Mouse (Mus musculus): ENCODE measurements around the gene Zbed5. TPM values are rescaled to one million over a fixed set of nuclear protein-coding genes. Genes with fewer than 3 reads are reported as not detected.

Gene Zbed5
- 8.0 and 8.7 TPM in 2 replicates for polyA plus RNA-seq (2014; fragmentation: Nextera tagmentation; extraction: Ambion mirVana)

DNA sequence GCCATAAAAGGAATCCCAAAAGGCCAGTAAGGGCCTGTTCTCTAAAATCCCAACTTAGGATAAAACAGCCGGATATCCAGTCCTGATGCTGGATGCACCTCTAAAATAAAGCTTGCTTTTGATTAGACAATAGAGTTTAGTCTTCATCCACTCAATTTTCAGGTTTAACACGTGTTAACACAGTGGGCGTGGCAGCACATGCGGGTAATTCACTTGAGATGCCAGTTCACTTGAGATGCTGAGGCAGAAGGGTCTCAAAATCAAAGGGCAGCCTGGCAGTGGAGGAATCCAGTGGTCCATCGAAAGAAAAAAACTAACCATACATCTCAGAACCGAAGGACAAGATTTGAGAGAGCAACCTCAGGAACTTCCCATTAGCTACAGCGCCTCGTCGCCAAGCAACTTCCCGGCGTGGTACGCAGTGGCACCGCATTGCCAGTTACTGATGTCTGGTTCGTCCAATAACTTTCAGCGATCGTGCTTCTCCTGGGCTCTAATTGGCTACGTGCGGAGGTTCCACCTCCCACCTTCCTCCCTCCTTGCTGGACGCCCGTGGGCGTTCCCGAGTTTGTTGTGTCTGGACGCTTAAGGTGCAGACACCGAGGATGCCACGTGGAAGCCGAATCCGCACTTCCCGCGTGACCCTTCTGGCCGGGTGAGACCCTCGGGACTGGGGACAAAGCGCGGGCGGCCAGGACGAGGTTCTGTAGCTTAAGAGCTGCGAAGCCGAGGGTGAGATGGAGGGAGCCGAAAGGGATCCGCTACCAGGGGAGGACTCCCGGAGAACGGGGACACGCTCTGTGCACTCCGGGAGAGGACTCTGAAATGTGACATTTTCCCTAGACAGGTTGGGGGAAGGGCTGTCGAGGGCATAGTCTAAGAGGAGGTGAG is at the start of gene Zbed5:
TSS of gene Zbed5 (plus strand) at position 526 of the 891 bp plus-strand sequence.
- Histone ChIP-seq H3K9me3 (ENCODE audit: control insufficient read depth, low read length) (no peaks in the 10 kb centered on the region), H3K4me2 (replicated peaks; ENCODE audit: low read depth, low read length) (peak within 1 kb of the TSS; percentile 59), H3K4me3 (ENCODE audit: low read length) (peak within 1 kb of the TSS; percentile 64), H3K27me3 (ENCODE audit: control insufficient read depth, insufficient read depth, low read length) (no peaks in the 10 kb centered on the region), H3K9ac (ENCODE audit: low read depth, low read length) (peak within 1 kb of the TSS; percentile 55), H3K27ac (ENCODE audit: low read depth, low read length) (no peak within 1 kb of the TSS), H3K4me1 (ENCODE audit: control insufficient read depth, insufficient read depth, low read length) (peaks cover 6% of the 10 kb centered on the region; the same call in 1 of the 2 replicates), H3K36me3 (ENCODE audit: control insufficient read depth, insufficient read depth, low read length) (no peaks in the 10 kb centered on the region)
- ATAC-seq (ENCODE audit: low FRiP score, low TSS enrichment) = peak; percentile 99
- 2% methylated on average over 44 of the region's 44 CpGs for WGBS

DNA sequence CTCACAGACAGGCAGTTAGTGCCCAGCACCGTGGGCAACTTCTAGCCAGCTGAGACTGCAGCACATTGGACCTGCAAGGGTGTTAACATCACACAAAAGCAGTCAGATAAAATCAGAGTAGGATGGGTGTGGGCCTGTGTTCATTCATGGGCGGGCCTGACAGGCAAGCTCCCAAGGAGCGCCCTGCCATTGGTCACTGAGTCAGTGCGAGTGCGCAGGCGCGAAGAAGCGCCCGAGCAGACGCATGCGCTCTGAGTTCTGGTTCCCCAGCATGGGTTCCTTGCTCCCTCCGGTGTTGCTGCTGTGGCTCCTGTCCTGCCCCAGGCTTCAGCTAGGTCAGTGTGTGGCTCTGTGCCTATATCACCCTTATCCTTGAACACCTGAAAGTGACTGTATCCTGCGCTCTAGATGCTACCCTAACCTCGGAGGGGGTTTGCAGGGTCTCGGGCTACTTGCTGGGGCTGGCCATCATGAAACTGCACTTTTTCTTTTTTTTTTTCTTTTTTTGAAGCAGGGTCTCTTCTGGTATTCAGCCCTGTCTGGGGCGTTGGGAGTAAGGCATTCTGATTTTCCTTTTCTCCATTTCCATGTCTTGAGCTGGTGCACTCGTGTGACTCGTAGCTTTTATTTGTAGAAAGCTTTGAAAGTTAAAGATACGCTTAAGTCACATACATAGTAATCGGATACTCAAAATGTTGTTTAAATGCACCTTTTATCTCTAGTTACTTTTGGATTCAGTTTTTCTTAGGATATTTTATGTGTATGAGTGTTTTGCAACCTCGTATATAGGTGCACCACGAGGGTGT is 48.6 kb upstream of the Zbed5 start, which contains the start of gene Sumf2:
TSS of gene Sumf2 (plus strand) at position 235 of the 806 bp plus-strand sequence.
- H3K27ac ChIP-seq (ENCODE audit: low read depth, low read length) = peak within 1 kb of the TSS; percentile 73; the same call in 1 of the 2 replicates
- H3K36me3 ChIP-seq (ENCODE audit: control insufficient read depth, insufficient read depth, low read length) = peaks cover 22% of the 10 kb centered on the region
- H3K4me3 ChIP-seq (ENCODE audit: low read length) = peak within 1 kb of the TSS; percentile 76
- WGBS = 13% methylated on average over 22 of the region's 22 CpGs
- H3K9me3 ChIP-seq (ENCODE audit: control insufficient read depth, low read length) = no peaks in the 10 kb centered on the region
- H3K27me3 ChIP-seq (ENCODE audit: control insufficient read depth, insufficient read depth, low read length) = no peaks in the 10 kb centered on the region
- ATAC-seq (ENCODE audit: low FRiP score, low TSS enrichment) = peak; percentile 99
- peak within 1 kb of the TSS; percentile 78 for H3K9ac ChIP-seq (ENCODE audit: low read depth, low read length)
- peaks cover 5% of the 10 kb centered on the region; the same call in 1 of the 2 replicates for H3K4me1 ChIP-seq (ENCODE audit: control insufficient read depth, insufficient read depth, low read length)
- peak within 1 kb of the TSS; percentile 60 for H3K4me2 ChIP-seq (replicated peaks; ENCODE audit: low read depth, low read length)

DNA sequence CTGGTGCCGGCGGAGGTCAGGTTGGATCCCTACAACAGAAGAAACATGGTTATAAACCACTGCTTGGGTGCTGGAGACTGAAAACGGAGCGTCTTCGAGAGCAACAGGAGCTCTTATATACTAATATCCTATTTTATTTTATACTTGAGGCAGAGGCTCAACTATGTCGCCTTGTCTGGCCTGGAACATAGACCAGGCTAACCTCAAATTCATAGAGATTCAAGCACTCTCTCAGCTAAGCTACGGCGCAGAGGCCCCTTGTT is 48.0 kb upstream of the Zbed5 start:
- H3K36me3 ChIP-seq (ENCODE audit: control insufficient read depth, insufficient read depth, low read length) = peaks cover 22% of the 10 kb centered on the region
- no peak overlapping the region for H3K27ac ChIP-seq (ENCODE audit: low read depth, low read length)
- H3K4me1 ChIP-seq (ENCODE audit: control insufficient read depth, insufficient read depth, low read length) = peaks cover 5% of the 10 kb centered on the region; the same call in 1 of the 2 replicates
- 59% methylated on average over 8 of the region's 8 CpGs for WGBS
- ATAC-seq (ENCODE audit: low FRiP score, low TSS enrichment) = no peak
- H3K27me3 ChIP-seq (ENCODE audit: control insufficient read depth, insufficient read depth, low read length) = no peaks in the 10 kb centered on the region
- no peaks in the 10 kb centered on the region for H3K9me3 ChIP-seq (ENCODE audit: control insufficient read depth, low read length)
- H3K4me3 ChIP-seq (ENCODE audit: low read length) = peak overlapping the region; percentile 76
- peak overlapping the region; percentile 60 for H3K4me2 ChIP-seq (replicated peaks; ENCODE audit: low read depth, low read length)
- H3K9ac ChIP-seq (ENCODE audit: low read depth, low read length) = peak overlapping the region; percentile 78; the same call in 1 of the 2 replicates

DNA sequence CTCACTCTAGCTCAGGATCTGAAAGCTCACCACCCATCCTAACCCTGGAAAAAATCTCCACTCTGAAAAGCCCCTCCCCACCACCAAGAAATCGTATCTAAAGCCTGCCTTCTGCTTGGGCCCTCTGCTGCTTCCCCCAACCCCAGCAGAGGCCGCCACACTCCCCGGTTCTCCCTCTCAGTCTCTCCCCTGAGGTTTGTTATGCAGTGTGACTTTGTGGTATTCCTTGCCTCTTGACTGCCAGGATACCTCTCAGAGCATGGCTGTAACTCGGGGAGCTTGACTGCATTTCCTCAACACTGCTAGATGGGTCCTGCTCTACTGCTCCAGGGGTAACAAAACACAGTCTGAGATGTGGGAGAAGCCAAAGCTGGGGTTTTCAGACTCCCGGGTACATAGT is 40.4 kb upstream of the Zbed5 start:
- Histone ChIP-seq H3K27ac (ENCODE audit: low read depth, low read length) (no peak overlapping the region), H3K36me3 (ENCODE audit: control insufficient read depth, insufficient read depth, low read length) (peaks cover 35% of the 10 kb centered on the region), H3K4me1 (ENCODE audit: control insufficient read depth, insufficient read depth, low read length) (no peaks in the 10 kb centered on the region), H3K27me3 (ENCODE audit: control insufficient read depth, insufficient read depth, low read length) (no peaks in the 10 kb centered on the region), H3K4me2 (replicated peaks; ENCODE audit: low read depth, low read length) (no peak overlapping the region), H3K9ac (ENCODE audit: low read depth, low read length) (no peak overlapping the region), H3K9me3 (ENCODE audit: control insufficient read depth, low read length) (no peaks in the 10 kb centered on the region), H3K4me3 (ENCODE audit: low read length) (no peak overlapping the region)
- WGBS = 47% methylated on average over 5 of the region's 5 CpGs
- ATAC-seq (ENCODE audit: low FRiP score, low TSS enrichment) = peak; percentile 40

DNA sequence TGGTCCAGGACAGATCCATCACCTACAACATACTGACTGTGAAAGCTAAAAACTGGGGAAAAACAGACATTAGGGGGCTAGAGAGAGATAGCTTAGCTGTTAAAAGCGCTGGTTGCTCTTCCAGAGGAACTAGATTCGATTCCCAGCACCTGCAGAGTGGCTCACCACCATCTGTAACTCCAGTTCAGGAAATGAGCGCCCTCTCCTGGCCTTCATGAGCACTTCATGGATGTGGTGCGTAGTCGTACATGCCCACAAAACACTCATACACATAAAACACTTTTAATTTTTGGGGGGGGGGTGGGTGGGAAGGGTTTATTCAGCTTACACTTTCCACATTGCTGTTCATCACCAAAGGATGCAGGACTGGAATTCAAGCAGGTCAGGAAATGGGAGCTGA is 39.1 kb upstream of the Zbed5 start:
- H3K36me3 ChIP-seq (ENCODE audit: control insufficient read depth, insufficient read depth, low read length) = peaks cover 37% of the 10 kb centered on the region
- ATAC-seq (ENCODE audit: low FRiP score, low TSS enrichment) = no peak
- 89% methylated on average over 5 of the region's 5 CpGs for WGBS

DNA sequence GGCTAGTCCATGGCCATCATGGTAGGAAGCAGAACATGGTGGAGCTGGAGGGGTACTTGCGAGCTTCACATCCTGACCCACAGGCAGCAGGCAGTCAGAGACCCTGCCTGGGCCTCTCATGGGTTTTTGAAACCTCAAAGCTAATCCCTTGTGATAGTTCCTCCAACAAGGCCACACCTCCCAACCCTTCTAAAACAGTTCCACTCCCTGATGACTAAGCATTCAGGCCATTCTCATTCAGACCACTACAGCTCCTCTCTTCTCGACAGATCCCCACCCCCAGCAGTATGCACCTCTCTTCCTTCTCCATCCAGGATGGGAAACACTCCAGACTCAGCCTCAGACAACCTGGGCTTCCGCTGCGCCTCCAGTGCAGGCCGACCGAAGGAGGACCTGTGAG is 33.2 kb upstream of the Zbed5 start:
- H3K4me3 ChIP-seq (ENCODE audit: low read length) = no peak overlapping the region
- H3K4me1 ChIP-seq (ENCODE audit: control insufficient read depth, insufficient read depth, low read length) = no peaks in the 10 kb centered on the region; the same call in 1 of the 2 replicates
- no peak overlapping the region for H3K9ac ChIP-seq (ENCODE audit: low read depth, low read length)
- H3K27me3 ChIP-seq (ENCODE audit: control insufficient read depth, insufficient read depth, low read length) = no peaks in the 10 kb centered on the region
- H3K4me2 ChIP-seq (replicated peaks; ENCODE audit: low read depth, low read length) = no peak overlapping the region
- H3K36me3 ChIP-seq (ENCODE audit: control insufficient read depth, insufficient read depth, low read length) = peaks cover 19% of the 10 kb centered on the region; the same call in 1 of the 2 replicates
- H3K27ac ChIP-seq (ENCODE audit: low read depth, low read length) = no peak overlapping the region
- no peaks in the 10 kb centered on the region; the same call in 1 of the 2 replicates for H3K9me3 ChIP-seq (ENCODE audit: control insufficient read depth, low read length)
- 0 out of 2 replicates have a peak, but pooled peaks have one; percentile 13 for ATAC-seq (ENCODE audit: low FRiP score, low TSS enrichment)
- 95% methylated on average over 6 of the region's 6 CpGs for WGBS

More for the DNA sequence above, 39.1 kb upstream of the Zbed5 start:
- Histone ChIP-seq H3K27me3 (ENCODE audit: control insufficient read depth, insufficient read depth, low read length) (no peaks in the 10 kb centered on the region), H3K9me3 (ENCODE audit: control insufficient read depth, low read length) (no peaks in the 10 kb centered on the region), H3K4me2 (replicated peaks; ENCODE audit: low read depth, low read length) (no peak overlapping the region), H3K4me1 (ENCODE audit: control insufficient read depth, insufficient read depth, low read length) (no peaks in the 10 kb centered on the region), H3K9ac (ENCODE audit: low read depth, low read length) (no peak overlapping the region), H3K4me3 (ENCODE audit: low read length) (no peak overlapping the region), H3K27ac (ENCODE audit: low read depth, low read length) (no peak overlapping the region)

DNA sequence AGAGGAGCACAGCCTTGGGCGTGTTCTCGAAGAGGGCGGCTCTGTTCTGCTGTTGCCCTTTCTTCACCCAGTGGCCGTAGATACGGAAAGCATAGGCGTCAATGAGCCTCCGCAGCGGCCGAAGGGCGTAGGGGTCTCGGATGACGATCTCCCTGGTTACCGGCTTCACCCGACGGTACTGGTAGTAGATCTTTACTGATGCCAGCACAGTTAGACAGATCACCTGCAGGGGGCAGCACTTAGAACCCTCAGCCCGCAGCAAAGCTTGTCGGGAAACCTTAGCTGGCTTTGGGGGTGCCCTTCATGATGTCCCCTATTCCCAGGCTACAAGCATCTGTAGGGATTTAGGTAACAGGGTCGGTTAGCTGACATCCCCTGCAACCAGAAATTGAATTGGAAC is 31.1 kb upstream of the Zbed5 start:
- H3K36me3 ChIP-seq (ENCODE audit: control insufficient read depth, insufficient read depth, low read length) = peaks cover 12% of the 10 kb centered on the region; the same call in 1 of the 2 replicates
- 9% methylated on average over 18 of the region's 18 CpGs for WGBS
- H3K9me3 ChIP-seq (ENCODE audit: control insufficient read depth, low read length) = no peaks in the 10 kb centered on the region; the same call in 1 of the 2 replicates
- H3K27me3 ChIP-seq (ENCODE audit: control insufficient read depth, insufficient read depth, low read length) = no peaks in the 10 kb centered on the region
- H3K4me1 ChIP-seq (ENCODE audit: control insufficient read depth, insufficient read depth, low read length) = no peaks in the 10 kb centered on the region; the same call in 1 of the 2 replicates
- H3K4me3 ChIP-seq (ENCODE audit: low read length) = no peak overlapping the region
- H3K9ac ChIP-seq (ENCODE audit: low read depth, low read length) = no peak overlapping the region
- ATAC-seq (ENCODE audit: low FRiP score, low TSS enrichment) = no peak
- peak overlapping the region; percentile 6; the same call in 1 of the 2 replicates for H3K4me2 ChIP-seq (replicated peaks; ENCODE audit: low read depth, low read length)
- no peak overlapping the region for H3K27ac ChIP-seq (ENCODE audit: low read depth, low read length)

DNA sequence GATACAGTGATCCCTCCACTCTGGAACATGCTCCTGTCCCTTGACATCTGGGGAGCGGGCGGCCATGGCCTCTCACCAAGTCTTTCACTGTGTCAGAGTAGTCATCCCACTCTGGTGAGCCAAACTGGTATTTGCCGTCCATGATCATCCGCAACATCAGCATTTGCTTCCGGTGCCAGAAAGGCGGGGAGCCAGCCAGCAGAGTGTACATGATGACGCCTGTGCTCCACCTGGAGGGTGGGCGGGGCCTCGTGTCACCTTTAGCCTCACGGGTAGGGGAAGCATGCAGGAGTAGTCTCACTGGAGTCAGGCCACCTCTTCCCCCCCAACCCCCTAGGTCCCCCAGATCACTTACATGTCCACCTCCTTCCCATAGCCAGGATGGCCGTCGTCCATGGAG is 29.7 kb upstream of the Zbed5 start:
- no peak overlapping the region for H3K4me2 ChIP-seq (replicated peaks; ENCODE audit: low read depth, low read length)
- H3K4me3 ChIP-seq (ENCODE audit: low read length) = no peak overlapping the region
- ATAC-seq (ENCODE audit: low FRiP score, low TSS enrichment) = no peak
- H3K9me3 ChIP-seq (ENCODE audit: control insufficient read depth, low read length) = no peaks in the 10 kb centered on the region; the same call in 1 of the 2 replicates
- no peak overlapping the region for H3K27ac ChIP-seq (ENCODE audit: low read depth, low read length)
- peaks cover 3% of the 10 kb centered on the region; the same call in 1 of the 2 replicates for H3K36me3 ChIP-seq (ENCODE audit: control insufficient read depth, insufficient read depth, low read length)
- H3K4me1 ChIP-seq (ENCODE audit: control insufficient read depth, insufficient read depth, low read length) = no peaks in the 10 kb centered on the region; the same call in 1 of the 2 replicates
- no peak overlapping the region for H3K9ac ChIP-seq (ENCODE audit: low read depth, low read length)
- WGBS = 83% methylated on average over 12 of the region's 12 CpGs
- no peaks in the 10 kb centered on the region for H3K27me3 ChIP-seq (ENCODE audit: control insufficient read depth, insufficient read depth, low read length)
